Mouse (Mus musculus) spleen, postnatal 14 days (tissue): Measurements from ENCODE around the gene Doc2b.

ENCODE experiments used
- DNase-seq, 2 experiments: peaks; one replicate each; pipeline ENCODE4 v3.0.0; 2021 to 2022; ENCODE audit warnings: low spot score in 2 of 2

Doc2b gene

GRCm38 (mm10) chr11:75796029-75796445, at the start of gene Doc2b:
Gene Doc2b (minus strand): TSS chr11:75796049.
- DNase-seq: no peak

GRCm38 (mm10) chr11:75842904-75843619, 47.2 kb upstream of the Doc2b start:
- no peak for DNase-seq

GRCm38 (mm10) chr11:75841503-75841902, 45.7 kb upstream of the Doc2b start:
- no peak for DNase-seq

- no peak for DNase-seq
These were observed 43.9 kb upstream of the Doc2b start for GRCm38 (mm10) chr11:75839536-75840430.

- DNase-seq: no peak
These were observed 43.1 kb upstream of the Doc2b start for GRCm38 (mm10) chr11:75838861-75839426.

GRCm38 (mm10) chr11:75836240-75836610, 40.4 kb upstream of the Doc2b start:
- DNase-seq: no peak

GRCm38 (mm10) chr11:75835587-75836239, 39.9 kb upstream of the Doc2b start:
- peak in 1 of 2 experiments; percentile 5 for DNase-seq

GRCm38 (mm10) chr11:75833081-75833480, 37.2 kb upstream of the Doc2b start:
- no peak for DNase-seq

GRCm38 (mm10) chr11:75830386-75830785, 34.5 kb upstream of the Doc2b start:
- DNase-seq: no peak

- no peak for DNase-seq
These were observed 31.6 kb upstream of the Doc2b start for GRCm38 (mm10) chr11:75827414-75827813.

- no peak for DNase-seq
These were observed 27.7 kb upstream of the Doc2b start for GRCm38 (mm10) chr11:75823506-75823905.

GRCm38 (mm10) chr11:75813085-75813484, 17.2 kb upstream of the Doc2b start:
- no peak for DNase-seq

- no peak for DNase-seq
These were observed 16.1 kb upstream of the Doc2b start for GRCm38 (mm10) chr11:75811900-75812299.

- DNase-seq: no peak
These were observed 14.7 kb upstream of the Doc2b start for GRCm38 (mm10) chr11:75810526-75810925.

- no peak for DNase-seq
These were observed 11.6 kb upstream of the Doc2b start for GRCm38 (mm10) chr11:75807486-75807885.

- DNase-seq: no peak
These were observed 6.1 kb upstream of the Doc2b start for GRCm38 (mm10) chr11:75801771-75802550.

GRCm38 (mm10) chr11:75801369-75801768, 5.5 kb upstream of the Doc2b start:
- DNase-seq: no peak

- DNase-seq: no peak
These were observed 842 bp upstream of the Doc2b start for GRCm38 (mm10) chr11:75796536-75797246.

GRCm38 (mm10) chr11:75795321-75795636, 570 bp downstream of the Doc2b start:
- DNase-seq: no peak

GRCm38 (mm10) chr11:75794602-75795320, 1.1 kb downstream of the Doc2b start:
- DNase-seq: no peak
